Mouse (Mus musculus) kidney, adult 2 months (tissue): ENCODE data around the gene Camsap2. TPM values are rescaled to one million over a fixed set of nuclear protein-coding genes. Genes with fewer than 3 reads are reported as not detected.

Experiments used
- DNase-seq: peaks from one replicate; pipeline ENCODE4 v3.0.0; 2021
- H3K27ac ChIP-seq: fragments of 200-500 bp; 2 replicates; pipeline ENCODE4 v1.5.1; 2012; ENCODE audit warnings: low read depth, low read length, control low read depth, inconsistent platforms; ENCODE audit not compliant: insufficient read depth
- H3K27me3 ChIP-seq: fragments of 200-500 bp; replicated peaks from 2 replicates; pipeline ENCODE4 v1.6.1; 2012; ENCODE audit warnings: mild to moderate bottlenecking, moderate library complexity, low read length, inconsistent platforms; ENCODE audit not compliant: control insufficient read depth, insufficient read depth
- H3K36me3 ChIP-seq: fragments of 200-500 bp; 2 replicates; pipeline ENCODE4 v1.6.1; 2012; ENCODE audit warnings: mild to moderate bottlenecking, moderate library complexity, low read length, inconsistent platforms; ENCODE audit not compliant: control insufficient read depth, insufficient read depth
- H3K4me1 ChIP-seq: fragments of 200-500 bp; 2 replicates; pipeline ENCODE4 v1.6.1; 2011; ENCODE audit warnings: low read length; ENCODE audit not compliant: control insufficient read depth, insufficient read depth
- H3K4me3 ChIP-seq: fragments of 200-500 bp; 2 replicates; pipeline ENCODE4 v1.5.1; 2011; ENCODE audit warnings: mild to moderate bottlenecking, low read depth, low read length, control low read depth; ENCODE audit not compliant: insufficient read depth
- CTCF ChIP-seq: fragments of 200-500 bp; conservative IDR thresholded peaks from 2 replicates; pipeline ENCODE4 v1.5.1; 2011; ENCODE audit warnings: low read depth, mild to moderate bottlenecking, control low read depth, low read length, moderate library complexity, mixed read lengths; ENCODE audit not compliant: insufficient read depth, insufficient read length
- POLR2A ChIP-seq: fragments of 200-500 bp; IDR thresholded peaks from one replicate; pipeline ENCODE4 v1.6.1; 2011; ENCODE audit warnings: low read depth, low read length, control low read depth
- WGBS: fragments of 180-500 bp; shearing (Covaris S2); methylation state at CpG from one replicate; pipeline ENCODE4 v1.1.7; 2018; 5-methylcytosine and 5-hydroxymethylcytosine counted together
- polyA plus RNA-seq: library from polyadenylated mRNA; depleted of rRNA; stranded (reverse); fragments of >200 nt; gene quantifications from 2 replicates; pipeline ENCODE4 v1.2.3, GENCODE M21; 2012

Gene Camsap2
- polyA plus RNA-seq, 1 experiment: 8.6 TPM

DNA sequence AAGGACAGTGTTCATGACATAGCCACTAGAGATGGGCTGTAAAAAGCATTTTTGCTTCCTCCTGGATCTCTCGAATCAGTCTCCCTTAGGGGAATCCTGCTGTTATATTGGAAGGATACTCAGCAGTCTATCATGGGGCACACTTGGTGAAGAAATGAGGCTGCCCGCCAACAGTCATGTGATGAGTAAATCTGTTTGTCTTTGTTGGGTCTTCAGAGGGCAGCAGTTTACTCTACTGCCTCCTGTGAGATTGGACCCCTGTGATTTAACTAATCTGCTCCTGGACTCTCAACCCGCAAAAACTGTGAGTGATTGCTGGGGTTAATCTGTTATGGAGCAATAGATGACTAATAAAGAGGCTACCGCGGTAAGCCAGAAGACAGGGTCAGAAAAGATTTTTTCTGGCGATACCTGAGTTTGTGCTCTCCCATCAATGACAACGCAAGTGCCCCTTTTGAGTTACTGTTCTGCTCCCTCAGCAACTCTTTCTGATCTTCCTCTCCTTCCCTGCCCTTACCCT, 13.0 kb upstream of the Camsap2 start:
- peak; percentile 86 for DNase-seq
- 49% methylated on average over 7 of the region's 7 CpGs for WGBS
- TF ChIP-seq CTCF (no peak), POLR2A (no peak)
- Histone ChIP-seq H3K27me3 (no peaks in the 10 kb centered on the region), H3K4me1 (peaks cover 10% of the 10 kb centered on the region; the same call in 1 of the 2 replicates), H3K36me3 (no peaks in the 10 kb centered on the region), H3K27ac (peak overlapping the region; percentile 83), H3K4me3 (no peak overlapping the region)

DNA sequence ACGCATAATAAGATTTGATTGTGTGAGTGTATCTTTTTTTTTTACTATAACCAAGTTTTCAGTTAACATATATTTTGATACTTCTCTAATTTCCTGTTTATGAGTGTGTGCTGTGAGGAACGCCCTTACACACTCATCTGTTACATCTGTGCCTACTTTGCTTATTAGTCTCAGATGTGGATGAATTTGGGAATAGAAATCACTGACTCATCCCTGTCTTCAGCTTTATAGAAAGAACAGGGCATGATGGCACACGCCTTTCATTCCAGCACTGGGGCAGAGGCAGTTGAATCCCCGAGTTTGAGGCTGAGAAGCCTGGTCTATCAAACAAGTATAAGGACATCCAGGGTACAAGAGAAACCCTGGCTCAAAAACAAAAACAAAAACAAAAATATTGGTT, 9.7 kb upstream of the Camsap2 start:
- no peak overlapping the region for H3K27ac ChIP-seq
- TF ChIP-seq CTCF (no peak), POLR2A (no peak)
- H3K27me3 ChIP-seq: no peaks in the 10 kb centered on the region
- WGBS: 90% methylated on average over 4 of the region's 4 CpGs
- peaks cover 6% of the 10 kb centered on the region; the same call in 1 of the 2 replicates for H3K4me1 ChIP-seq
- H3K4me3 ChIP-seq: no peak overlapping the region
- H3K36me3 ChIP-seq: no peaks in the 10 kb centered on the region
- no peak for DNase-seq

GRCm38 (mm10) chr1:136350699-136351200, 4.8 kb upstream of the Camsap2 start:
- Histone ChIP-seq H3K4me3 (no peak overlapping the region), H3K27me3 (no peaks in the 10 kb centered on the region), H3K27ac (no peak overlapping the region), H3K36me3 (no peaks in the 10 kb centered on the region), H3K4me1 (no peaks in the 10 kb centered on the region; the same call in 1 of the 2 replicates)
- DNase-seq: no peak
- 46% methylated on average over 3 of the region's 3 CpGs for WGBS
- TF ChIP-seq CTCF (no peak), POLR2A (no peak)

- Histone ChIP-seq H3K27me3 (no peaks in the 10 kb centered on the region), H3K4me1 (peaks cover 3% of the 10 kb centered on the region; the same call in 1 of the 2 replicates), H3K4me3 (no peak overlapping the region), H3K36me3 (no peaks in the 10 kb centered on the region), H3K27ac (no peak overlapping the region)
- TF ChIP-seq CTCF (no peak), POLR2A (no peak)
- DNase-seq: no peak
- WGBS: 66% methylated on average over 5 of the region's 5 CpGs
These were observed 2.2 kb upstream of the Camsap2 start for GRCm38 (mm10) chr1:136348137-136348536.

- TF ChIP-seq POLR2A (no peak), CTCF (no peak)
- WGBS: 75% methylated on average over 4 of the region's 4 CpGs
- Histone ChIP-seq H3K27me3 (no peaks in the 10 kb centered on the region), H3K4me1 (peaks cover 3% of the 10 kb centered on the region; the same call in 1 of the 2 replicates), H3K27ac (no peak overlapping the region), H3K4me3 (no peak overlapping the region), H3K36me3 (no peaks in the 10 kb centered on the region)
- DNase-seq: no peak
These were observed 1.2 kb upstream of the Camsap2 start for GRCm38 (mm10) chr1:136347140-136347539.

- Histone ChIP-seq H3K4me1 (peaks cover 3% of the 10 kb centered on the region; the same call in 1 of the 2 replicates), H3K4me3 (peak overlapping the region; percentile 78), H3K27me3 (no peaks in the 10 kb centered on the region), H3K27ac (peak overlapping the region; percentile 32), H3K36me3 (no peaks in the 10 kb centered on the region)
- TF ChIP-seq CTCF (no peak), POLR2A (no peak)
- 8% methylated on average over 12 of the region's 12 CpGs for WGBS
- DNase-seq: no peak
These were observed 600 bp upstream of the Camsap2 start for GRCm38 (mm10) chr1:136346373-136347035.

GRCm38 (mm10) chr1:136344768-136345453, 993 bp downstream of the Camsap2 start:
- under 1% methylated on average over 22 of the region's 22 CpGs for WGBS
- no peaks in the 10 kb centered on the region for H3K36me3 ChIP-seq
- H3K27me3 ChIP-seq: no peaks in the 10 kb centered on the region
- H3K27ac ChIP-seq: peak overlapping the region; percentile 84
- TF ChIP-seq POLR2A (no peak), CTCF (no peak)
- H3K4me1 ChIP-seq: peaks cover 3% of the 10 kb centered on the region; the same call in 1 of the 2 replicates
- peak overlapping the region; percentile 78 for H3K4me3 ChIP-seq
- DNase-seq: peak; percentile 36
